Mouse (Mus musculus) E14TG2a.4 (cell line): Measurements from ENCODE around the gene Grin1.

Experiments used
- CTCF ChIP-seq: conservative IDR thresholded peaks from 2 replicates; pipeline ENCODE4 v1.5.1; 2014; ENCODE audit warnings: low read length
- POU5F1 ChIP-seq: IDR thresholded peaks from 2 replicates; pipeline ENCODE4 v1.6.1; 2014; ENCODE audit warnings: low read length, borderline replicate concordance

- no peak for TF ChIP-seq CTCF
- no peak for TF ChIP-seq POU5F1
These were observed 52.9 kb downstream of the Grin1 start for GRCm38 (mm10) chr2:25265897-25266656.
